Mouse (Mus musculus) spleen, adult 2 months (tissue): Measurements from ENCODE around the gene Tmem204.
A peak's percentile ranks its signal among the peaks of the same experiment; 100 is the strongest.

Experiments
- CTCF ChIP-seq: fragments of 200-500 bp; IDR thresholded peaks from 2 replicates; pipeline ENCODE4 v1.5.1; 2011; ENCODE audit warnings: mild to moderate bottlenecking, inconsistent platforms; ENCODE audit not compliant: insufficient read depth, insufficient read length, insufficient replicate concordance; ENCODE audit errors: extremely low read depth
- POLR2A ChIP-seq: fragments of 200-500 bp; IDR thresholded peaks from 2 replicates; pipeline ENCODE4 v1.6.1; 2011; ENCODE audit warnings: low read depth, low read length, inconsistent platforms

DNA sequence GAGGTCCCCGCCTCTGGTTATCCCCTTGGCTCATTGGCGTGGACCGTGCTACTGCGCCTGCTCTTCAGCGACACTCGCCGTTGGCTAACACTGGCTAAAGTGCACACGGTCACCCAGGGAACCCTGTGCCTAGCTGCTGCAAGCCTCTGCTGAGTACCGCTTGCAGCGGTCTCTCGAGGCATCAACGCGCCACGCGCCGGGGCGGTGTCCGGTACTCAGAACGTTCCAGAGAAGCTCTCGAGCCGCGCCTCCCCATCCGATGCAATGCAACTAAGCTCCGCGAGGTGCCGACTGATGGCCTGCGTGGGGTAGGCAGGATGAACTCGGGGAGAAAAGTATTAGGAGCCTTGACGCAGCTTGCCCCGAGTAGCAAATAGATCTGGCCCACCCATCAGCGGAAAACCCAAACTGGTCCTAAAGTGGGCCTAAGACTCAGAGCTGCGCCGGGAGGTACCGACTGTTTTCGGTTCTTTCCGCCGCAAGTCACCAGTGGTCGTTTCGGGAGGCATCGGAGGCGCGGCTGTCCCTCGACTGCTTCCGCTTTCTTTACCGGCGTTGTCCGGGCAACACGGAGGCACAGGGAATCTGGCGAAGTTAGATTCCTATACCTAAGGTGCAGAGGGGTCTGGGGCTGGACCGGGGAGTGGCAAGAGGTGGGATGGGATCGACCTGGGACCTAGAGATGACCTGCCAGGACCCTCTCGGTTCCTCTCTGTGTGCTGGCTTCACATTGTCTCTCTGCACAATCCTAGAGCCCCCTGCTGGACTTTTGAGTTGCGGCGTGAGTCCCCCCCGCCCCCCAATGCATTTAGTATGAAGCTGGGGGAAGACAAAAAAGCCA is 66.9 kb downstream of the Tmem204 start:
- peak; percentile 24; the same call in 1 of the 2 replicates for TF ChIP-seq CTCF
- peak; percentile 7; the same call in 1 of the 2 replicates for TF ChIP-seq POLR2A
